Mouse (Mus musculus): Measurements from ENCODE around the gene 2210016L21Rik. TPM values are rescaled to one million over a fixed set of nuclear protein-coding genes. Genes with fewer than 3 reads are reported as not detected.
"Not testable (repeated sequence)": the region's sequence is repeated elsewhere in the genome, so short reads cannot be mapped to it uniquely, and the experiment has no call there.

Gene 2210016L21Rik
- 17.3 and 18.3 TPM in 2 replicates for total RNA-seq (2017)

DNA sequence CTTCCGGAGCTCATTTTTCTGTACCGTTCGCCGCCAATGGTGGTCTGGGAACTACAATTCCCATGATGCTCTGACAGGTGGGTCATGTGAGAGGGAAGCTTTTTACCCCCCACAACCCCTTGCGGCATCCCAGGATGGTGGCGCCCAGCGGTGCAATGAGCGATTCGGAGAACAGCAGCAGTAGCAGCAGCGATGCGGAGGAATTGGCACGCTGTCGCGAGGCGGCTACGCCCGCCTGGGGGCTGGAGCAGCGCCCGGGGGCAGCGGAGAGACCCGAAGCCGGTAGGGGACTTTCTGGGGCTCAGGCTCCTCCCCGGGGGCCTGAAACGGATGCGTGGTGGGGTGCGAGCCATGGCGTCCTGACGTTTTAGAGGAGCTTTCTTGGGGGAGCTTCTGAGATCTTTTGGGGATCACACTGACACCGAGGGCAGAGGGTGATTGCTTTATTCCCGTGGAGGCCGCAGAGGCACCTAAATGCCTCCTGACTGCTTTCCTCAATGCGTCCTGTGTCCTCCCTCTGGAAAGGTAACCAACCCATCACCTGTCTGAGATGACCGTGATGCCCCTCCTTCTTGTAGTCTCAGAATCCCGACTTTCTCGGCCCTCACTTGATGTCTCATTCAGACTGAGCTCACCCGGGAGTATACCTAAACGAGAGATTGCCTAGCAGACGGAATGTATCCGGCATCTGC is at the start of gene 2210016L21Rik:
Gene 2210016L21Rik, plus strand, starts transcription at position 85 of the 692 bp plus-strand sequence.
- peak; percentile 100 for ATAC-seq (replicated peaks; ENCODE audit: low read depth, poor library complexity, severe bottlenecking)

DNA sequence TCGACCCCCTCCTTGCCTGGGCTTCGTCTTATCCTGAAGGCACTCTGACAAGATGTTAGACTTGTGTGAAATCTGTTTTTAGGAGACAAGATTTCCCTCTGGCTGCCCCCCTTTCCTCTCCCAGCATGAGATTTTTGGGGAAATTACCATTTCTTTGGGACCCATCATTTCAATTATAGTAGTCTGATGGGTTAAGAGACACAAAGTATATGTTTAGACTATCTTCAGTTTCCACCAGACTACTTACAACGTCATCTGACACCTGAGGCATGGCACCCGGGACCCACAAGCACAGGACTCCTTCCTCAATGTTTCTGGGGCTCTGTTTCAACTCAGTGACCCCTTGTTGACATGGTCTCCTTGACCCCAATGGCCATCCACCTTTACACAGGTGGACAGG is 46.4 kb upstream of the 2210016L21Rik start:
- ATAC-seq (replicated peaks; ENCODE audit: low read depth, poor library complexity, severe bottlenecking): no peak

DNA sequence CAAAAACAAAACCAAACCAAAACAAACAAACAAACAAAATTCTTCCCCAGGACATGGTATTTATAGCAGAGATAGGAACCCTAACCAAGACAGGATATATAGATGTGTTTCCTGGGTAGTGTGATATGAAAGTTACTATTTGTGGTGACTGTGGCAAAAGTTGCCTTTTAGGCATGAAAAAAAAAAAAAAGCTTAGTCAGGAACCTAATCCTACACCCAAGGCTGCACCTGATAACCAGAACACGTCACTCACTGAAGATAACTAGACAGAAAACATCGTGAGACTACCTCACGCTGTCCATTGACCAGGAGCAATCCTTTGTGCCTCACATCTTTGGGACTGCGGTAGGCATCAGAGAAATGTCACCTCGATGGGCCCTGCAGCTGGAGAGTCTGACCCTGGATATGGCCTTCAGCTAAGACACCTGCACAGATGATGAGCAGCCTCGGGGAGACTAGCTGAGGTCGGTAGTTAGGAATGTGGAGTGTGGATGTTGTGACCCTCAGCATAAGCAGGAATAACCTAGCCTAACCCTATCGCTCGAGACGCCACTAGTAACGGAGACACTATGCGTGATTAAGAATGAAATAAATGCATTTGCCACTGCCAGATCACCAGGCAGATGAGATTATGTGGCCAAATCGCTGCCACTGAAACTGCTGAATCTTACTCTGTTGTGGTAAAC is 45.1 kb upstream of the 2210016L21Rik start, which contains the start of gene Oasl2:
Gene Oasl2, plus strand, starts transcription at position 249 of the 686 bp plus-strand sequence.
- ATAC-seq (replicated peaks; ENCODE audit: low read depth, poor library complexity, severe bottlenecking): peak; percentile 60

DNA sequence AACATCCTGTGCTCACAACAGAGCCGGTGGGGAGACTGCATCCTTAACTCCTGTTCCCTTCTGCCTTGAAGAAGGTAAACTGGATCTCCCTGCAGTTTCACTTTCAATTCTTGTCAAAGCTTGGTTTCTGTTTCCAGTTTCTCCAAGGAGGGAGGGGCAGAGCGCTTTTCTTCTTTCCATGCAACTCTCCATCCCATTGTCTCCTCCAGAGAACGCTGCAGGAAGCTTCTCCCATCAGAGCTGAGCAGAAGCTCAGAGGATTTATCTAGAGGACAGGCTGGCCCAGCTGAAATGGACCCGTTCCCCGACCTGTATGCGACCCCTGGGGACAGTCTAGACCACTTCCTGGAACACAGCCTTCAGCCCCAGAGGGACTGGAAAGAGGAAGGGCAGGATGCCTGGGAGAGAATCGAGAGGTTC is 44.6 kb upstream of the 2210016L21Rik start:
- ATAC-seq (replicated peaks; ENCODE audit: low read depth, poor library complexity, severe bottlenecking): peak; percentile 62

DNA sequence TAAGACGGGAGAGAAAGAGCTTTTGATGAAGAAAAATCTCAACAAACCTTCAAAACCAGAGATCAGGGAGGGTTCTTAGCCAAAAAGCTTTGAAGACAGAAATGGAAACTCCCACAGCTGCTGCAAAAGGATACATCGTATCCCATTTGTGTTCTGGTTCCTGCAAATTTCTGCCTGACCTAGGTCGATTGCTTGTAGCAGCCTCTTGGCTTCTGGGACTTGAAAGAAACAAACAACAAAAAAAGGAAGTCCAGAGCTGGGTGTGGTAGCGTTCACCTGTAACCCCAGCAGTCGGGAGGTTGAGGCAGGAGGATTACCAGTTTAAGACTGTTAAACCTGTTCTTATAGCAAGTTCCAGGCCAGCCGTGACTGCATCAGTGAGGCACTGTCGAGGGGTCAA is 43.1 kb upstream of the 2210016L21Rik start:
- no peak for ATAC-seq (replicated peaks; ENCODE audit: low read depth, poor library complexity, severe bottlenecking)

DNA sequence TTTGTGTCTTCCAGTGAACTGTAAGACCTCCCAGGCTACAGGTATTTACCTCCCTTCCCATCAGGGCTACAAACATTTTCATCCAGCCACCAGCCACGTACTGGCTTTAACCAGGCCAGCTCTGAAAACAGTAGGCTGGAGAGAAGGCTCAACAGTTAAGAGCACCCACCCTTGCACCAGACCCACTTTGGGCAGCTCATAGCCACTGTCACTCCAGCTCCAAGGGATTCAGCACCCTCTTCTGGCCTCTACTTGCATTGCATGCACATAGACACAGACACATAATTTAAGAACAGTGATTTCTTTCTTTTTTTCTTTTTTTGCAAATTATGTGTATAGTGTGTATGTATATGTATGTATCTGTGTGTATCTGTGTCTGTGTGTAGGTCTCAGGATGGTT is 39.5 kb upstream of the 2210016L21Rik start:
- peak; percentile 79 for ATAC-seq (replicated peaks; ENCODE audit: low read depth, poor library complexity, severe bottlenecking)

DNA sequence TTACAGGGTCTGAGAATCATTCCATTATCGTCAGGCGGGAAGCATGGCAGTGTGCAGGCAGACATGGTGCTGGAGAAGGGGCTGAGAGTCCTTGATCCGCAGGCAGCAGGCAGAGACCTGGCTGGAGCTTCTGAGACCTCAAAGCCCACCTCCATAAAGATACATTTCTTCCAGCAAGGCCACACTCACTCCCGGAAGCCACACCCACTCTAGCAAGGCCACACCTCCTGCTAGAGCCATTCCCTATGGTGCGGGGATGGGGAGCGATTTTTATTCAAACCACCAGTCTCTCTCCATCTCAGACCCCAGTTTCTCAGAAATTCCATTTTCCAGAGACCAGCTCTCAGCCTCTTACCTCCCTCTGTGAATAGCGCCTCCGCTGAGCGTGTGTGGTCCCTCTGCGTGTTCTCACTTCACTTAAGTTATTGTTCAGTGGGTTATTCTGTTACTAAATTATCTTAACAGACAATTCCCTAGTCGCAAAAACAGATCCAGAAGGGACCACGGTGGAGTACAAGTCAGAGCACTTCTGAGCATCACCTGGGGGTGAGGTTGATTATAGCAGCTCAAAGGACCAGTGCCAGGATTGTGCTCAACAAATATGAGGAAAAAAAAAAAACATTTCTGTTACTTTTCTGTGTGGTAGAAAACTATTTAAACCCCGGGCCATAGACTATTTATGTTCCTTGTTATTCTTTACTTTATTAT is 33.2 kb upstream of the 2210016L21Rik start:
- no peak for ATAC-seq (replicated peaks; ENCODE audit: low read depth, poor library complexity, severe bottlenecking)

DNA sequence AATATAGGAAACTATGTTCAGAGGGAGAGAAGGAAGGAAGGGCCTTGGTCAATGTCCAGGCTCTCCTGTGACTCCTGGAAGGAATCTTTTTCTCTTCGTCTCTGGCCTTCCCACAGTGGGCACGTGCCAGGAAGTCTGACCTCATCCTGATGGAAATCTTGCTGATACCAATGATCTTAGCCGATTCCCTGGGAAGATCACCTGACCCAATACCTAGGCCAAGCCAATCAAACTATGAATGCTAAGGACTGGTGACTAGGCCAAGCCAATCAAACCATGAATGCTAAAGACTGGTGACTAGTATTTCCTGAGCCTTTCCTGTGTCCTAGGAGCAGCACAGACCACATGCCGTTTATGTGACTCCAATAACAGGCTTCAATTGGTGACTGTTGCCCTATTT is 28.3 kb upstream of the 2210016L21Rik start:
- no peak for ATAC-seq (replicated peaks; ENCODE audit: low read depth, poor library complexity, severe bottlenecking)

DNA sequence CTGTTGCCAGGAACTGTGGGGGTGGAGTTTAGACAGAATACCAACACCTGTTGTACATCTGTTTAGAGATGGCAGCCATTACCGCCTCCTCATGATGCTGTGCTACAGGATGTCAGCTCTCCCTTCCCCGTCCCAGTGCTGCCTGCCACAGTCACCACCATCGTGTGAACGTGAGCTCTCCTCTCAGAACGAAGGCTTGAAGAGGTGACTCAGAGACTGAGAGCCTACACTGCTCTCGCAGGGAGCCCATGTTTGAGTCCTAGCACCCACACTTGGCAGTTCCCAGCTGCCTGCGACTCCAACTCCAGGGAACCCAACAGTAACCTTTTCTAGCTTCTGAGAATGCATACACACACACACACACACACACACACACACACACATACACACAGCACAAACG is 27.1 kb upstream of the 2210016L21Rik start:
- no peak for ATAC-seq (replicated peaks; ENCODE audit: low read depth, poor library complexity, severe bottlenecking)

DNA sequence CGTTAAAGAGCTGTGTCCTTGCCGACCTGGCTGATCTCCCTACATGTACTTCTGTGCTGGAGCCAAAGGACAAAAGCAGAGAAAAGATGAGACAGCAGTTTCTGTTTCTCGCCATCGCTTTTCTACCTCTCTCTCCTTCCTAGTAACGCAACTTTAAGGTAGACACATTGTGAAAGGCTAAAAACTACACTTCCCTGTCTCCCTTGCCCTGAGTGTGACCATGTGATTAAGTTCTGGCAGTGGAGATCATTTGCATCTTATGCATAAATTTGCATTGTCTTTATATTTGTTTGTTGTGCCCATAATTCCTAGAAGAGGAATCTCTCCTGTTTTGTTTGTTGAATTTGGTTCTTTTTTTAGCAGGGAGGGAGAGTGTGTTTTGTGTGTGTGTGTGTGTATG is 26.1 kb upstream of the 2210016L21Rik start:
- no peak for ATAC-seq (replicated peaks; ENCODE audit: low read depth, poor library complexity, severe bottlenecking)

DNA sequence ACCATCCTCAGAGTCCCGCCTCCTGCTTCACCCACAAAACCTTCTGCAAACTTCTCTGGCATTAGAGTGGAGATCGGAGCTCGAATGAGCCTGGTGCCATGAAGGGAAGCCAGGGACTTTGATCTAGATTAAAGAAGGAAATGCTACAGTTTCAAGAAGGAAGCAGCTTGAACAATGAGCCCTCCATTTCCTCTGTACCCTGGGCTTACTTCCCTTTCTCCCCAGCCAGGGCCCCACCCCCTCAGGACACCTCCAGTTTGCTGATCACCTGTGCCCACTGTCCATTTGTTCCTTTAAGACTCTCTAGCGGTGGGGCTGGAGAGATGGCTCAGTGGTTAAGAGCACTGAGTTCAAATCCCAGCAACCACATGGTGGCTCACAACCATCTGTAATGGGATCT is 25.2 kb upstream of the 2210016L21Rik start:
- peak; percentile 39; the same call in 1 of the 2 replicates for ATAC-seq (replicated peaks; ENCODE audit: low read depth, poor library complexity, severe bottlenecking)

DNA sequence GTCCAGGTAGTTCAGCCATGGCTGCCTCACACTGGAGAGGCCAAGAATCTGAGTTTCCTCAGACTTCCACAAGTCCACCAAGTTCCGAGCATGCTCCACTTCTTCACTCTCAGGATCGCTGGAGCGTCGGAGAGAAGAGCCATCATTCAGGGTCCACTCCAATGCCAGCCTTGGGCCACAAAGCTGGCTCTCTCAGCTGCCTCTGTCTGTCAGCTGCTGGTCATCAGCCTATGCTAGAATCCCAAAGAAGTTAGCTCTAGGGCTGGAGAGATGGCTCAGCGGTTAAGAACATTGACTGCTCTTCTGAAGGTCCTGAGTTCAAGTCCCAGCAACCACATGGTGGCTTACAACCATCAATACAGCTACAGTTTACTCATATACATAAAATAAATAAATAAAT is 24.6 kb upstream of the 2210016L21Rik start:
- not testable (repeated sequence) for ATAC-seq (replicated peaks; ENCODE audit: low read depth, poor library complexity, severe bottlenecking)

DNA sequence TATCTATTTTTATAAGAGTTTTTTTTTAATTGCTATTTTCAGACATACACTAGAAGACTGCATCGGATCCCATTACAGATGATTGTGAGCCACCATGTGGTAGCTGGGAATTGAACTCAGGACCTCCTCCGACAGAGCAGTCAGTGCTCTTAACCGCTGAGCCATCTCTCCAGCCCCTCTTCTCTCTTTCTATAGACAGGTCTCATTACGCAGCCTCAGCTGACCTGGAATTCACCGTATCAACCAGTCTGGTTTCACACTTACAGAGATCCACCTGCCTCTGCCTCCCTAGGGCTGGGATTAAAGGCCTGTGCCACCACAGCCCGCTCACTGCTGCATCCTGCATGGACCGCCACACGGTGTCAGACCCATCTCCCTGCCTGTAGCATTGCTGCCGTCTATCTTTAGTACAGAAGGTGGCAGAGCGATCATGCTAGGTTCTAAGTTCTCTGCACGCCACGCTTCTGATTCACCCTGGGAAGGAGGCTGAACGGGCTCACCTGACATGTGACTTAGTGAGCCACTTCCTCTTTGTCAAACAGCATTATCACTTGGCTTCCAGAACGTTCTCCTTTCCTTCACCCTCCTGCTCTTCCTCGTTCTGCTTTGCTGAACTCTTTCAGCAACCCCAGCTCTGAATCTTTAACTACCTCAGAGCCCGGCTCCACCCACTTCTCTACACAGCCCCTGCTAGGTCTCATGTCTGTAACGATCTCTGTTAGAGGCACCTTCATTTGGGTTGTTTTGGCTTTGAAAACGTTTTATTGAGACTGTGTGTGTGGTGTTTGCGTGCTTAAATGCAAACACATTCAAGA is 20.2 kb upstream of the 2210016L21Rik start:
- peak; percentile 81 for ATAC-seq (replicated peaks; ENCODE audit: low read depth, poor library complexity, severe bottlenecking)

DNA sequence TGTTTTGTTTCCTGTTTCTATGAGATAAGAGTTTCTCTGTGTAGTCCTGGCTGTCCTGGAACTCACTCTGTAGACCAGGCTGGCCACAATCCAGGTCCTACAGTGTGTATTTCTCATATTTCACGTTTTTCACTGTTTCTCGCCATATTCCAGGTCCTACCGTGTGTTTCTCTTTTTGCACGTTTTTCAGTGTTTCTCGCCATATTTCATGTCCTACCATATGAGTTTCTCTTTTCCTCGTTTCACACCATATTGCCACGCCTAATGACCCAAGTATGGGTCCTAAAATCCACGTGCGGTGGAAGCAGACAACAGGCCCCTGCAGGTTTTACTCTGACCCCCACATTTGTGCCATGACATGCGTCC is 19.6 kb upstream of the 2210016L21Rik start:
- ATAC-seq (replicated peaks; ENCODE audit: low read depth, poor library complexity, severe bottlenecking): peak; percentile 33

DNA sequence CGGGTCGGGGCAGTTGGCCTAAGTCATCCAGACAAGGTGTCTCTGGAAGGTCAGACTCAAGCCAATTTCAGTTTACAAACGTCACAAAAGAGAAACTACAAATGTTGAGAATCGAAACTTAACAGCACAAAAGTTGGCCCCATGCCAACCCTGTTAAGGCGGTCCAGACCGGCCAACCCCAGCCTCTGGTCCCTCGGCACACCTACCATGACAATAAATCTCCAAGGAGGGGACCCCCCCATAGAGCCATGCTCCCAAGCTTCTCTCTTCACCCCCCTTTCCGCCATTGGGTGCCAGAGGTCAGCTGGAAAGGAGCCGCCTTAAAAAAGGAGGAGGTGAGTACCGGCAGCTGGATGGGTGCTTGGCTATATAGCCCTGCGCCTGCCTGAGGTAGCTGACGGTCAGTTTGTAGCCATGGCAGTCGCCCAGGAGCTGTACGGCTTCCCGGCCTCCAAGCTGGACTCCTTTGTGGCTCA is 18.9 kb upstream of the 2210016L21Rik start, which contains the start of gene Oasl1:
Gene Oasl1, plus strand, starts transcription at position 243 of the 476 bp plus-strand sequence.
- ATAC-seq (replicated peaks; ENCODE audit: low read depth, poor library complexity, severe bottlenecking): peak; percentile 16

DNA sequence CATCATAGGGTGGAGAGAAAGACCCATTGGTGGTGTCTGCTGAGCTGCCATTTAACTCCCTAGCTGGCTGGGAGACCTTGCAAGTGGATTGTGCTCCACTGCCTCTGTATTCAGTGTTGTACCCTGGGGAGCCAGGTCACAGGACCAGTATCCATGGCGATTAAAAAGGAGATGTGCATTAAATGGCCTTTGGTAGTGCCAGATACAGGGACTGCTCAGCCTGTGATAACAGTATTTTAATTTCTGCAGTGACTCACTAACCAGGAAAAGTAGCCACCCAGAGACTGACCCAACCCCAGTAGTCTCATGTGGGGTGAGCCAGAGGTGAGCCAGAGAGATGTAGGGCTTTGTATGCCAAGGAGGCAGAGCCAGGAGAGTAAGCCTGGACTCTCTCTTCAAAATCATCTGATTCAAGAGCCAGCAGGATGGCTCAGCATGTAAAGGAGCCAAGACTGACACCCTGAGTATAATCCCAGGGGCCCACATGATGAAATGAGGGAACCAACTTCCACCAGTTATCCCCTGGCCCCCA is 15.7 kb upstream of the 2210016L21Rik start:
- no peak for ATAC-seq (replicated peaks; ENCODE audit: low read depth, poor library complexity, severe bottlenecking)

DNA sequence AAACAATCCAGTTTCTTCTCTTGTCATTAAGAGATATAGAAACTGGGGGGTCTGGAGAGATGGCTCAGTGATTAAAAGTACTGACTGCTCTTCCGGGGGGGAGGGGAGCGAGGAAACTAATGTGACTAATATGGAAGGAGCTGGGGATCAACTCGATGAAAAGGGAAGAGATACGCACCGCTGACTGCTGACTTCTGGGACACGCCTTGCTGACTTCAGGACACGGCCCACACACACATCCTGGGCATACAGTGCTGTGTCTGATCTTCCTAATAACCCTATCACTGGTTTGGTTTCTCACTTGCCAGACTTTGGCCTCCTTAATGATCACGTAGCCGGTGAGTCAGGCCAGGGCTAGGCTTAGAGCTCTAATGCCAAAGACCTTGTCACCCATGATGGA is 15.2 kb upstream of the 2210016L21Rik start:
- ATAC-seq (replicated peaks; ENCODE audit: low read depth, poor library complexity, severe bottlenecking): no peak

DNA sequence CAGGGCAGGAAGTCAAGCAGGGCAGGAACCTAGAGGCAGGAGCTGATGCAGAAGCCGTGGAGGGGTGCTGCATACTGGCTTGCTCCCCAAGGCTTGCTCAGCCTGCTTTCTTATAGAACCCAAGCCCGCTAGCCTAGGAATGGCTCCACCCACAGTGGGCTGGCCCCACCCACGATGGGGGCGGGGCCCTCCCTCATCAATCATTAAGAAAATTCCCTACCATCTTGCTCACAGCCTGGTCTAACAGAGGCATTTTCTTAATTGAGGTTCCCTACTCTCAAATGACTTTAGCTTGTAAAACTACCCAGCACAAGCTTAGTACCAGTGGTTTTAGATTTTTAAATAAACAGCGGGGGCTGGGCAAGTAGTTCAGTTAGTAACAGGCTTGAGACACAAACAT is 10.3 kb upstream of the 2210016L21Rik start:
- ATAC-seq (replicated peaks; ENCODE audit: low read depth, poor library complexity, severe bottlenecking): no peak

DNA sequence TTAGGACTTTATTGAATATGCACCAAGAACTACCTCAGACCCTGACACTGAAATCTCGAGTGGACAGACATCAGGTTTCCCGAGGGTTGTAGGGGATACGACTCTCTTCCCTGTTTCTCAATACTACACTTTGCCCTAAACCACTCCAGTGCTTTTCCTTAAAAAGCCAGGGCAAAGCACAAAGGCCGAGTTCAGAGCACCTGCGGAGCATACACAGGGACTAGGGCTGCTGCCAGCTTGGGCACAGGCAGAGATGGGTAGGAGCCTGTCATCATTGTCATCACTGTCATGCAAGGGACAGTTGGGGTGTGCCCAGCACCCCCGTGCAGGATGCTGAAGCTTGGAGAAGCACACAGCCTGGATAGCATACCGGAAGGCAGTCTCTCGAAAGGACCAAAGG is 8.8 kb upstream of the 2210016L21Rik start:
- no peak for ATAC-seq (replicated peaks; ENCODE audit: low read depth, poor library complexity, severe bottlenecking)

DNA sequence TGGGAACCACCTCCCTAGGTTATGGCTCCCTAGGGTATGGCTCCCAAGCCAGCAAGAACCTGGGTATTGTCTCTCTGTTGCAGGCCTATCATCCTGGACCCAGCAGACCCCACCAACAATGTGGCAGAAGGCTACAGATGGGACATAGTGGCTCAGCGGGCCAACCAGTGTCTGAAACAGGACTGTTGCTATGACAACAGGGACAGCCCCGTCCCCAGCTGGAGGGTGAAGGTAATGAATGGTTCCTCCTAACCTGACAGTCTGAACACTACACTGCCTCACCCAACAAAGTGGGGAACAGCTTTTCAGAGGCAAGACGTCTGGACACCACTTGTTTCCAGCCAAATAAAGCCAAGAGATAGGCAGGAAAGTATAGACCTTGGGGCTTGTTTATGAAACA is 6.1 kb upstream of the 2210016L21Rik start:
- no peak for ATAC-seq (replicated peaks; ENCODE audit: low read depth, poor library complexity, severe bottlenecking)
